Mouse (Mus musculus) neural tube, embryonic 10.5 days (tissue): ENCODE data around the gene Tpst1.
A peak's percentile ranks its signal among the peaks of the same experiment; 100 is the strongest.

Source experiments
- DNase-seq: peaks from one replicate; pipeline ENCODE4 v3.0.0-alpha.2; 2017; ENCODE audit warnings: low spot score; ENCODE audit errors: extremely low spot score

Tpst1 gene

GRCm38 (mm10) chr5:130052510-130052909 is 20.6 kb upstream of the Tpst1 start:
- DNase-seq: no peak

GRCm38 (mm10) chr5:130052955-130053354 is 20.2 kb upstream of the Tpst1 start:
- DNase-seq: no peak

GRCm38 (mm10) chr5:130055688-130056087 is 17.4 kb upstream of the Tpst1 start:
- DNase-seq: no peak

GRCm38 (mm10) chr5:130056303-130056702 is 16.8 kb upstream of the Tpst1 start:
- DNase-seq: no peak

- no peak for DNase-seq
Observed at GRCm38 (mm10) chr5:130059413-130060328, 13.5 kb upstream of the Tpst1 start.

- DNase-seq: no peak
Observed at GRCm38 (mm10) chr5:130060329-130060665, 12.8 kb upstream of the Tpst1 start.

- no peak for DNase-seq
Observed at GRCm38 (mm10) chr5:130062096-130062495, 11.0 kb upstream of the Tpst1 start.

- DNase-seq: no peak
Observed at GRCm38 (mm10) chr5:130063760-130064159, 9.4 kb upstream of the Tpst1 start.

- DNase-seq: no peak
Observed at GRCm38 (mm10) chr5:130065579-130065978, 7.5 kb upstream of the Tpst1 start.

GRCm38 (mm10) chr5:130067841-130068264 is 5.3 kb upstream of the Tpst1 start:
- no peak for DNase-seq

- DNase-seq: no peak
Observed at GRCm38 (mm10) chr5:130074491-130074890, 1.4 kb downstream of the Tpst1 start.

GRCm38 (mm10) chr5:130076396-130076795 is 3.3 kb downstream of the Tpst1 start:
- no peak for DNase-seq

GRCm38 (mm10) chr5:130078096-130078833 is 5.1 kb downstream of the Tpst1 start:
- no peak for DNase-seq

GRCm38 (mm10) chr5:130078834-130079156 is 5.7 kb downstream of the Tpst1 start:
- DNase-seq: no peak

- DNase-seq: peak; percentile 96
Observed at GRCm38 (mm10) chr5:130079202-130080050, 6.3 kb downstream of the Tpst1 start.

- DNase-seq: no peak
Observed at GRCm38 (mm10) chr5:130080051-130080681, 7.0 kb downstream of the Tpst1 start.

- no peak for DNase-seq
Observed at GRCm38 (mm10) chr5:130081181-130081881, 8.2 kb downstream of the Tpst1 start.

GRCm38 (mm10) chr5:130082431-130082830 is 9.3 kb downstream of the Tpst1 start:
- DNase-seq: no peak

- DNase-seq: no peak
Observed at GRCm38 (mm10) chr5:130084271-130084670, 11.1 kb downstream of the Tpst1 start.

- DNase-seq: no peak
Observed at GRCm38 (mm10) chr5:130088008-130088407, 14.9 kb downstream of the Tpst1 start.

GRCm38 (mm10) chr5:130088612-130089011 is 15.5 kb downstream of the Tpst1 start:
- DNase-seq: no peak
